12 mouse cellular contexts compared by ENCODE assay signal in the genomic region with DNA sequence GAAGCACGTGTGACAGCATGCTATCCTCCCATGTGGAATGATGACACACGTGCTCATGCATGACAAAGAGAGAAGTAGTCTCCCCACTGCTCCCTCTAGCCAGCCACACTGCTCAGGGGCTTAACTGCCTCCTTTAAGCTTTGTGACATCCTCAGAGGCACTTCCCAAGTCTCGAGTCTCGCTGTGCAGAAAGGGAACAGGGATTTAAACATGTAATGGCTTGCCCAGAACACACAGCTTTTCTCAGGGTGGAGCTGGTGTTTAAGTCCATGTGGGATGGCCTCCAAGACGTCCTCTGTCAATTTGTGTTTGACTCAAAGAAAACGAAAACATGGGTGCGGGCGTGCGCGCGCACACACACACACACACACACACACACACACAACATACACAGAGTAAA.
"Had no signal": no experiment of that assay in that cellular context is flagged by ENCODE, and none has a peak within 500 bp of the region (broad histone marks: within the 10 kb centered on the region; RNA-seq: fewer than 3 reads in every experiment).

No protein-coding gene starts in this region.

- H3K4me2 ChIP-seq: intestine, embryonic 15.5 days; limb, embryonic 12.5 days; liver, embryonic 12.5 days; lung, embryonic 14.5 days; midbrain, embryonic 12.5 days had no signal

- H3K36me3 ChIP-seq: intestine, embryonic 15.5 days; liver, embryonic 12.5 days; midbrain, embryonic 12.5 days had no signal

- H3K4me3 ChIP-seq: intestine, embryonic 15.5 days; limb, embryonic 12.5 days; liver, embryonic 12.5 days; megakaryocyte, embryonic 14.5 days; midbrain, embryonic 12.5 days had no signal

- H3K9ac ChIP-seq: intestine, embryonic 15.5 days; limb, embryonic 12.5 days; liver, embryonic 12.5 days; lung, embryonic 14.5 days; midbrain, embryonic 12.5 days had no signal

- H3K9me3 ChIP-seq: intestine, embryonic 15.5 days; limb, embryonic 12.5 days; liver, embryonic 12.5 days; midbrain, embryonic 12.5 days had no signal

- DNase-seq: kidney, adult 18-20 months; kidney, postnatal 10 days; kidney, postnatal 4 days; lung, embryonic 14.5 days; lung, postnatal 10 days; lung, postnatal 4 days; thymus, postnatal 25 days had no signal

- H3K27me3 ChIP-seq: intestine, embryonic 15.5 days; limb, embryonic 12.5 days; liver, embryonic 12.5 days; midbrain, embryonic 12.5 days had no signal

- H3K4me1 ChIP-seq: midbrain, embryonic 12.5 days had no signal

- ATAC-seq: intestine, embryonic 15.5 days; liver, embryonic 12.5 days had no signal

- H3K27ac ChIP-seq: intestine, embryonic 15.5 days; limb, embryonic 12.5 days; liver, embryonic 12.5 days; midbrain, embryonic 12.5 days had no signal
